Mouse (Mus musculus): ENCODE measurements around the gene Chat. TPM values are rescaled to one million over a fixed set of nuclear protein-coding genes. Genes with fewer than 3 reads are reported as not detected.
A peak's percentile ranks its signal among the peaks of the same experiment; 100 is the strongest.

Gene Chat
- polyA plus RNA-seq, 1 experiment from 2014 or later = 0.05 TPM

DNA sequence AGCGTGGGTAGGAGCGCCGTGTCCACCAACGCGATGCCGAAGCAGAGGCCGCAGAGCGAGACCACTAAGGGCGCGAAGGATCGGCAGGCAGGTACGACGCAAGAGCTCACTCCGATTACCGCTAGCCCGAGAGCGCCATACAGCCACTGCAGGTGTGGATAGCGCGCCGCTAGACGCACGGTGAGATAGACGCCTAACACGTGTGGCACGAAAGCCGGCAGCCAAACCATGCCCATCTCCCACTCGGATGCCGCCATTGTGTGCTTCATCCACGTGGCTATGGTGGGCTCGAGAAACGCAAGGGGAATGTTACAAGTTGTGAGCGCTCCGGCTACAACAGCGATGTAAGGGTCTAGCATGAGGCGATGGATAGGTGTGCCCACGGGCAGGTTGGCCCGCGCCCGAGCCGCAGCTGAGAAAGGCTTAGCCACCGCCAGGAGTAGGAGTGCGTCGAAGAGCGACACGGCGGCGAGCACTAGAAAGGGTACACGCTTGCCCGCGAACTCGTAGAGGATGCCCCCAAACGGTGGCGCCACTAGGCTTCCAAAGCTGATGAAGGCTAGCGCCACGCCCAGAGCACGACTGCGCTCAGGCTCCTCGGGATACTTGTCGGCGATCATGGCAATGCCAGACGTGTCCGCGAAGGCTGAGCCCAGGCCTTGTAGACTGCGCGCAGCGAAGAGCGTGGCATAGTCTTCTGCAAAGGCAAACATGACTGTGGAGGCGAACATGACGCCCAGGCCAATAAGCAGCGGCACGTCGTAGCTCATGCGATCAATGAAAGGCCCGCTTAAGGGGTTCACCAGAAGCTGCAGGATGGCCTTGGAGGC lies 2.4 kb downstream of the Chat start:
- no peak overlapping the region for H3K4me2 ChIP-seq (replicated peaks; ENCODE audit: low read depth, low read length)
- peaks cover 91% of the 10 kb centered on the region for H3K27me3 ChIP-seq (ENCODE audit: insufficient read depth, low read length)
- no peak for ATAC-seq (ENCODE audit: low FRiP score, low TSS enrichment)
- no peaks in the 10 kb centered on the region for H3K36me3 ChIP-seq (ENCODE audit: insufficient read depth, low read length)
- no peak overlapping the region for H3K9ac ChIP-seq (replicated peaks; ENCODE audit: low read length)
- WGBS = 3% methylated on average over 74 of the region's 74 CpGs
- no peaks in the 10 kb centered on the region for H3K9me3 ChIP-seq (ENCODE audit: low read length)
- H3K4me3 ChIP-seq (ENCODE audit: low read length) = no peak overlapping the region; the same call in 1 of the 2 replicates
- no peak overlapping the region for H3K27ac ChIP-seq (ENCODE audit: low read length)
- no peaks in the 10 kb centered on the region for H3K4me1 ChIP-seq (ENCODE audit: insufficient read depth, low read length)

DNA sequence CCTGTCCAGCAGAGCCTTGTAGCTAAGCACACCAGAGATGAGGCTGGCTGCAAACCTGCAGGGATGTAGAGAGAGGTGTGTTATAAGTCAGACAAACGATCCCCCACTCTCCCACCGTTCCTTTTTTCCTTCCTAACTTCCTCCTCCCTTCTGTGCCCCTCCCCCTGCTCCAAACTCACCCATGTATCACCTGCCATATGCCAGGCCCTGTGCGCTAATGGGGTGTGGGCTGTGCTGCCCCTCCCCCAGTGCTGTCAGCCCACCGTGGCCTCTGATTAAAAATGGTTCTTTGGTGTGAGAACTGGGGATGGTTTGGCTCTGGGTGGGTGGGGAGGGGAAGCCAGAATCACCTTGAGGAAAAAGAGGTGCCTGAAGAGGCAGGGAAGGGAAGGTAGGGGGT lies 13.2 kb downstream of the Chat start:
- WGBS = 8% methylated on average over 4 of the region's 4 CpGs

DNA sequence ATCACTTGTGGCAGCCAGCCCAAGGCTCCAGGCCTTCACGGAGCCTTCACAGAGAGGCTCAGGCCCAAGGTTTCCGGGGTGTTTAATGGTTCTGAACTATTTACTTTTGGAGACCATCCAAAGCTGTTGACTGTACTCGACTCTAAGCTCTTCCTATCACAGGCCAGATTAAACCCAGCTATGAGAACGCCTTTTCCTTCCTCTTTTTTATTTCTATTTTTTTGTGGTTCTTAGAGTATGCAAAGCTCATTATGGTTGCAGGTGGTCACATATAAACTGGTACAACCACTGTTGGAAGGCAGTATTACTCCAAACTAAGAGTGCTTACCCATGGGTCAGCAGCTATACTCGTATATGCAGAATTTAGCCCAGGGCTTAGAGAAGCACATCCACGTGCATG lies 18.8 kb downstream of the Chat start:
- H3K4me2 ChIP-seq (replicated peaks; ENCODE audit: low read depth, low read length) = no peak overlapping the region
- H3K9ac ChIP-seq (replicated peaks; ENCODE audit: low read length) = no peak overlapping the region
- no peak for ATAC-seq (ENCODE audit: low FRiP score, low TSS enrichment)
- no peaks in the 10 kb centered on the region for H3K4me1 ChIP-seq (ENCODE audit: insufficient read depth, low read length)
- no peaks in the 10 kb centered on the region for H3K36me3 ChIP-seq (ENCODE audit: insufficient read depth, low read length)
- H3K9me3 ChIP-seq (ENCODE audit: low read length) = no peaks in the 10 kb centered on the region
- H3K27ac ChIP-seq (ENCODE audit: low read length) = no peak overlapping the region
- no peak overlapping the region for H3K4me3 ChIP-seq (ENCODE audit: low read length)
- 82% methylated on average over 6 of the region's 6 CpGs for WGBS
- H3K27me3 ChIP-seq (ENCODE audit: insufficient read depth, low read length) = no peaks in the 10 kb centered on the region

More for the DNA sequence above, 13.2 kb downstream of the Chat start:
- ATAC-seq (ENCODE audit: low FRiP score, low TSS enrichment) = no peak
- no peak overlapping the region for H3K4me2 ChIP-seq (replicated peaks; ENCODE audit: low read depth, low read length)
- H3K4me1 ChIP-seq (ENCODE audit: insufficient read depth, low read length) = no peaks in the 10 kb centered on the region
- no peak overlapping the region for H3K27ac ChIP-seq (ENCODE audit: low read length)
- H3K36me3 ChIP-seq (ENCODE audit: insufficient read depth, low read length) = no peaks in the 10 kb centered on the region
- H3K9me3 ChIP-seq (ENCODE audit: low read length) = no peaks in the 10 kb centered on the region
- H3K4me3 ChIP-seq (ENCODE audit: low read length) = no peak overlapping the region
- no peak overlapping the region for H3K9ac ChIP-seq (replicated peaks; ENCODE audit: low read length)
- peaks cover 12% of the 10 kb centered on the region for H3K27me3 ChIP-seq (ENCODE audit: insufficient read depth, low read length)

DNA sequence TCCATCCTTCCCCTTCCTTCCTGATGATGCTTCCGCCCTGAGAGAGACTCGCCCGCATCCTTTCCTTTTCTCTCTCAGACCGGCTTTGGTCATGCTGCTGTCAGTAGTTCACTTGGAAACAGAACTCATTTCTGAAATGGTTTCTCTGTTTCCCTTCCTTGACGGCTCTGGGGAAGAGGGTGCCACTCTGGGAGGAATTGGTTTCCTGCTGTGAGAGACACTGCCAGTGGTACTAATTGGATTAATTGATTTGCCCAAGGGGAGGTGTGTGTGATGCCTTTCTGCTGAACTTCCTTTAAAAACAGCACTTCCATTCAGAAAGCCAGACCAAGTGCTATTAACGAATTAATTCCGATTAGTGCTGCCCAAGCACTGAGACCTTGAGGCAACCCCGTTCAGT lies 22.3 kb downstream of the Chat start:
- WGBS = 48% methylated on average over 8 of the region's 8 CpGs
- no peaks in the 10 kb centered on the region for H3K9me3 ChIP-seq (ENCODE audit: low read length)

DNA sequence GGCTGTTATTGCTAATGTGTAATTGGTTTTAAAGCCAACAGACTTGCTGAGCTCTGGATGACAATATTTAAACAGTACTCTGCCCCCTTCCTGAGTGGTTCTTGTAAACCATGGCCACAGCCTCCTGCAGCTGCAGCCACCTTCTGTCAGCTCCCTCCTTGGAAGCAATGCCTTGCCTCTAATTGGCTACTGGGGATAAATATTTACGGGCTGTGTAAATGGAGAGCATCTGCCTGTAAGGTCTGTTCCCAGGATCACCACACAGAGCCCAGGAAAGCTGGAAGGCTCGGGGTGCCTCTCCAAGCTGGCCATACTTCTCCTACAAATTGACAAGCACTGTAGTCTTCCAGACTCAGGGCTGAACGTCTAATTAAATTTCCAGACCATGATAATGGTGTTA lies 26.0 kb downstream of the Chat start:
- no peaks in the 10 kb centered on the region for H3K36me3 ChIP-seq (ENCODE audit: insufficient read depth, low read length)
- no peak overlapping the region for H3K9ac ChIP-seq (replicated peaks; ENCODE audit: low read length)
- no peak for ATAC-seq (ENCODE audit: low FRiP score, low TSS enrichment)
- no peaks in the 10 kb centered on the region for H3K4me1 ChIP-seq (ENCODE audit: insufficient read depth, low read length)
- no peaks in the 10 kb centered on the region for H3K9me3 ChIP-seq (ENCODE audit: low read length)
- H3K4me3 ChIP-seq (ENCODE audit: low read length) = no peak overlapping the region
- H3K27ac ChIP-seq (ENCODE audit: low read length) = no peak overlapping the region
- WGBS = 27% methylated on average over 3 of the region's 3 CpGs
- H3K4me2 ChIP-seq (replicated peaks; ENCODE audit: low read depth, low read length) = no peak overlapping the region
- no peaks in the 10 kb centered on the region for H3K27me3 ChIP-seq (ENCODE audit: insufficient read depth, low read length)

More for the DNA sequence above, 22.3 kb downstream of the Chat start:
- no peaks in the 10 kb centered on the region for H3K36me3 ChIP-seq (ENCODE audit: insufficient read depth, low read length)
- no peaks in the 10 kb centered on the region for H3K4me1 ChIP-seq (ENCODE audit: insufficient read depth, low read length)
- no peaks in the 10 kb centered on the region for H3K27me3 ChIP-seq (ENCODE audit: insufficient read depth, low read length)
- no peak overlapping the region for H3K27ac ChIP-seq (ENCODE audit: low read length)
- ATAC-seq (ENCODE audit: low FRiP score, low TSS enrichment) = no peak
- no peak overlapping the region for H3K4me3 ChIP-seq (ENCODE audit: low read length)
- no peak overlapping the region for H3K4me2 ChIP-seq (replicated peaks; ENCODE audit: low read depth, low read length)
- H3K9ac ChIP-seq (replicated peaks; ENCODE audit: low read length) = no peak overlapping the region

DNA sequence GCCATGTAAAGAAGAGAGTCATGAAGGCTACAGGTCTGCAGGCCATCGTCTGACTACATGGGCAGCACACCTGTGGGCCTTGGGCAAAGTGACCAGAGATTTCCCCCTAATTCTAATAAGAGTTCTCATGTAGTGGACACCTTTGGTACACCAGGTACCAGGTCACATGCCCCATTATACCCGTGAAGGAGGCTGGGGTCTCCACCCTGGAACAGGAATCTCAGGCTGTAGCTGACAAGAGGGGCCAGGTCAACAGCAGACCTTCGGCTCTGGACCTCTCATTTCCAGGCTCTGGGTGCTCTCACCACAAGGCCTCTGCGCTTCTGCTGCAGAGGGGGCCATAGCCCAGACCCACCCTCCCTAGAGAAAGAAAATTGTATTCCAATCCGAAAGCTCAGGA lies 26.5 kb downstream of the Chat start:
- Histone ChIP-seq H3K9ac (replicated peaks; ENCODE audit: low read length) (no peak overlapping the region), H3K27me3 (ENCODE audit: insufficient read depth, low read length) (no peaks in the 10 kb centered on the region), H3K36me3 (ENCODE audit: insufficient read depth, low read length) (no peaks in the 10 kb centered on the region), H3K4me2 (replicated peaks; ENCODE audit: low read depth, low read length) (no peak overlapping the region), H3K9me3 (ENCODE audit: low read length) (no peaks in the 10 kb centered on the region), H3K27ac (ENCODE audit: low read length) (no peak overlapping the region), H3K4me1 (ENCODE audit: insufficient read depth, low read length) (no peaks in the 10 kb centered on the region), H3K4me3 (ENCODE audit: low read length) (no peak overlapping the region)
- WGBS = 72% methylated on average over 5 of the region's 5 CpGs
- ATAC-seq (ENCODE audit: low FRiP score, low TSS enrichment) = no peak

DNA sequence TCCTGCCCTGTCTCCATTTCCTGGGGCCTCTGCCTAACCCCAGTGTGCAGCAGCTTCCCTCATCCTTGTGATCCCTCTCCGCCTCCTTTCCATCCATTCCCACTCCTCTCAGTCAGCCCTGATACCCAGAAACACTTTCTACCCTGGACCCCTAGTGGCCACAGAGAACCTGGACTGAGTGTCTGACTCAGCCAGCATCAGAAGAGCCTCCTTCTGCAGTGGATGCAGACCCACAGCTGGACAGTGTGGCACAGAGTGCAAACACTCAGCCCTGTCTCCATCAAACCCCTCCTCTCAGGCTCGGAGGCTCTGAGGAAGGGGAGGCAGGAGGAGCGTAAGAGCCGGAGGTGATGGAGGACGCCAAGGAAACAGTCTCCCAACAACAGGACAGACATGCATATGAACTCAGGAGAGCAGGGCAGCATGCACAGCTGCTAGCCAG lies 28.4 kb downstream of the Chat start:
- Histone ChIP-seq H3K4me1 (ENCODE audit: insufficient read depth, low read length) (no peaks in the 10 kb centered on the region), H3K27ac (ENCODE audit: low read length) (no peak overlapping the region), H3K9ac (replicated peaks; ENCODE audit: low read length) (no peak overlapping the region), H3K9me3 (ENCODE audit: low read length) (no peaks in the 10 kb centered on the region), H3K36me3 (ENCODE audit: insufficient read depth, low read length) (no peaks in the 10 kb centered on the region), H3K4me2 (replicated peaks; ENCODE audit: low read depth, low read length) (no peak overlapping the region), H3K4me3 (ENCODE audit: low read length) (no peak overlapping the region), H3K27me3 (ENCODE audit: insufficient read depth, low read length) (no peaks in the 10 kb centered on the region)
- ATAC-seq (ENCODE audit: low FRiP score, low TSS enrichment) = no peak
- WGBS = 49% methylated on average over 5 of the region's 5 CpGs

DNA sequence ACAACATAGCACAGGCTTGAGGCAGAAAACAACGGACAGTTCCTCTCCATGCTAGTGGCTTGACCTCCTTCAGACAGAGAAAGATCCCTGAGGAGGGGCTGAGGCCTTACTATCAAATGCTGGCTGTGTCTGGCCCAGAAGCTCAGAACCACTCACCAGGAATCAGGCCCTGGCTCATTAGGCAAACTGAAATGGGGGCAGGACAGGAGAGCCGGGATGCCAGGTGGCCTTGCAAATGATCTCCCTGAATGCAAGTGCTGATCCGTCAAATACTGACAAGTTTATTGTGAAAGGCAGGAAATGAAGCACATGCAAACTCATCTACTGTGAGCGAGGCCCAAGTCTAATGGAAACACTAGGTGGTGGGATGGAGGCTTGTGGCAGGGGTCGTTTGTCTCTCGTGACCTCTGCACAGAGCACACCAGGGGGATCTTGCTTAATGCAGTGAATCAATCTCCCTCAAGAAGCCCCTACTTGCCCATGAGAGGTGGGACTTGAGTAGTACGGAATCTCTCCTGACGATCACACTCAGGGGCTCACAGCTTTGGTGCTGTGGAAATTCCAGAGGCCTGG lies 36.7 kb downstream of the Chat start:
- H3K36me3 ChIP-seq (ENCODE audit: insufficient read depth, low read length) = no peaks in the 10 kb centered on the region
- no peaks in the 10 kb centered on the region for H3K4me1 ChIP-seq (ENCODE audit: insufficient read depth, low read length)
- ATAC-seq (ENCODE audit: low FRiP score, low TSS enrichment) = peak; percentile 42; the same call in 1 of the 2 replicates
- H3K9ac ChIP-seq (replicated peaks; ENCODE audit: low read length) = no peak overlapping the region
- no peak overlapping the region for H3K4me3 ChIP-seq (ENCODE audit: low read length)
- 16% methylated on average over 8 of the region's 8 CpGs for WGBS
- H3K9me3 ChIP-seq (ENCODE audit: low read length) = no peaks in the 10 kb centered on the region
- no peaks in the 10 kb centered on the region for H3K27me3 ChIP-seq (ENCODE audit: insufficient read depth, low read length)
- H3K27ac ChIP-seq (ENCODE audit: low read length) = no peak overlapping the region
- no peak overlapping the region for H3K4me2 ChIP-seq (replicated peaks; ENCODE audit: low read depth, low read length)

DNA sequence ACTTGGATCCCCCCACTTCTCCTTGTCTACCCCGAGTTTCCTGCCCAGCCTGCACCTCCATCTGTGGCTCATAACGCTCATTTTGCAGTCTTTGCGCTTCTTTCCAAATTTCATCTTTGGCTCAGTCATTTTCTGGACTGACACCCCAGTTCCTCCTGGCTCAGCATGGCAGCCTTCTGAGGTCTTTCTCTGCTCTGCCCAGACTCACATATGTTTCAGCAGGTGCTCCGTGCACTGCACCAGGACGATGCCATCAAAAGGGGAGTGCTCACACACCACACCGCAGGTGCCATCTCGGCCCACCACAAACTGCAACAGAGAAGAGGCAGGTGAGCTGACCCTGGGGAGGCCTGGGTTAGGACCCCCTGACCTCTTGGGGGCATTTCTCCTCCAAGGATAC lies 41.8 kb downstream of the Chat start:
- 90% methylated on average over 7 of the region's 7 CpGs for WGBS
- Histone ChIP-seq H3K4me3 (ENCODE audit: low read length) (no peak overlapping the region), H3K4me2 (replicated peaks; ENCODE audit: low read depth, low read length) (no peak overlapping the region), H3K36me3 (ENCODE audit: insufficient read depth, low read length) (no peaks in the 10 kb centered on the region), H3K9me3 (ENCODE audit: low read length) (no peaks in the 10 kb centered on the region), H3K27me3 (ENCODE audit: insufficient read depth, low read length) (no peaks in the 10 kb centered on the region), H3K9ac (replicated peaks; ENCODE audit: low read length) (no peak overlapping the region), H3K4me1 (ENCODE audit: insufficient read depth, low read length) (no peaks in the 10 kb centered on the region), H3K27ac (ENCODE audit: low read length) (no peak overlapping the region)
- no peak for ATAC-seq (ENCODE audit: low FRiP score, low TSS enrichment)

DNA sequence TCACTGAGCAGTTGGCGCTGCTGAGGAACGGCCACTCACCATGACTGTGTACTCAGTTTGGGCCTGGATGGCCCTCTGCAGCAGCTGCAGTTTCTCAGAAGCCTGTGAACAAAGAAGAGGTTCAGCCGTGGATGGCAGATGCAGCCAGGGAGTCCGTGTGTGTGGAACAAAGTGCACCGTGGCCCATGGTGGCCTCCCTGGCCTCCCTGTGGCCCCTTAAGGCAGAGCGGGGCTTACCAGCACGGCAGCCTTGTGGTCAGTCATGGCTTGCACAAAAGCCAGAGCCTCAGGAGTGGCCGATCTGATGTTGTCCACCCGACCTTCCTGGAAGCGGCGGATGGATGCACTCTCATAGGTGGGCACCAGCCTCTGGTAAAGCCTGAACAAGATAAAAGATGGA lies 47.0 kb downstream of the Chat start:
- no peak for ATAC-seq (ENCODE audit: low FRiP score, low TSS enrichment)

More for the DNA sequence above, 47.0 kb downstream of the Chat start:
- no peaks in the 10 kb centered on the region for H3K36me3 ChIP-seq (ENCODE audit: insufficient read depth, low read length)
- H3K9ac ChIP-seq (replicated peaks; ENCODE audit: low read length) = no peak overlapping the region
- no peak overlapping the region for H3K4me3 ChIP-seq (ENCODE audit: low read length)
- H3K27ac ChIP-seq (ENCODE audit: low read length) = no peak overlapping the region
- H3K4me1 ChIP-seq (ENCODE audit: insufficient read depth, low read length) = no peaks in the 10 kb centered on the region
- H3K4me2 ChIP-seq (replicated peaks; ENCODE audit: low read depth, low read length) = no peak overlapping the region
- peaks cover 7% of the 10 kb centered on the region; the same call in 1 of the 2 replicates for H3K9me3 ChIP-seq (ENCODE audit: low read length)
- no peaks in the 10 kb centered on the region for H3K27me3 ChIP-seq (ENCODE audit: insufficient read depth, low read length)
- 53% methylated on average over 11 of the region's 11 CpGs for WGBS

Data from kidney, embryonic 16.5 days (tissue).